Mouse (Mus musculus): ENCODE data around the gene Fbxo24. TPM values are rescaled to one million over a fixed set of nuclear protein-coding genes. Genes with fewer than 3 reads are reported as not detected.

Gene Fbxo24
- total and polyA plus RNA-seq, 2 experiments from 2014 or later: 0.18 to 0.26 TPM

DNA sequence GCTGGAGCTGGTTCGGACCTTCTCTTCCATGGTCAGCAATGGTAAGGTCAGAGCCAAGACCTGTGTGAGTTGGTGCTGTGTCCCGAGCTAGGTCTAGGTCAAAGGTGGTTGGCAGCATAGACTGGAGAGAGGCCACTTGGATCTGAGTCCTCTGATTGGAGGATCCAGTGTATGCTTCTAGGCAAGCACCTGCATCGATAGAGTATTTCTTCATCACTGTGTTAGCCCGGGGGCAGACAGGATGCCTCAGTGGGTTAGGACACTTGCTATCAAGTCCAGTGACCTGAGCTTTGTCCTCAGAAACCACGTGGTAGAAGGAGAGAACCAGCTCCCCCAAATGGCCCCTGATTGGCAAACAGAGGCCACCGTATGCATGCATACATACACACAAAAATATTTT is 48.6 kb downstream of the Fbxo24 start:
- no peak for ATAC-seq
- WGBS: 83% methylated on average over 6 of the region's 6 CpGs

GRCm38 (mm10) chr5:137574470-137574901 is 54.3 kb downstream of the Fbxo24 start:
- no peaks in the 10 kb centered on the region for H3K36me3 ChIP-seq (ENCODE audit: insufficient read depth, low read length)
- no peaks in the 10 kb centered on the region for H3K4me1 ChIP-seq (ENCODE audit: insufficient read depth, low read length)
- H3K9me3 ChIP-seq (ENCODE audit: low read length): no peaks in the 10 kb centered on the region
- peak; percentile 54 for TF ChIP-seq CTCF (IDR thresholded peaks at IDR 0.05; ENCODE audit: low read depth)
- H3K4me3 ChIP-seq (ENCODE audit: low read length): peak overlapping the region; percentile 25
- H3K4me2 ChIP-seq (ENCODE audit: low read depth, low read length): peak overlapping the region; percentile 54
- no peak overlapping the region for H3K9ac ChIP-seq (replicated peaks; ENCODE audit: low read length)
- peak overlapping the region; percentile 32; the same call in 1 of the 2 replicates for H3K27ac ChIP-seq
- peak; percentile 65 for ATAC-seq
- H3K27me3 ChIP-seq (ENCODE audit: insufficient read depth, low read length): no peaks in the 10 kb centered on the region
- 7% methylated on average over 27 of the region's 27 CpGs for WGBS
- DNase-seq (ENCODE audit: low spot score): peak; percentile 61

More for the DNA sequence above, 48.6 kb downstream of the Fbxo24 start:
- no peak for DNase-seq (ENCODE audit: low spot score)
- Histone ChIP-seq H3K4me1 (ENCODE audit: insufficient read depth, low read length) (peaks cover 8% of the 10 kb centered on the region), H3K9me3 (ENCODE audit: low read length) (no peaks in the 10 kb centered on the region), H3K4me2 (ENCODE audit: low read depth, low read length) (no peak overlapping the region), H3K9ac (replicated peaks; ENCODE audit: low read length) (no peak overlapping the region), H3K27ac (no peak overlapping the region), H3K36me3 (ENCODE audit: insufficient read depth, low read length) (no peaks in the 10 kb centered on the region), H3K4me3 (ENCODE audit: low read length) (no peak overlapping the region), H3K27me3 (ENCODE audit: insufficient read depth, low read length) (no peaks in the 10 kb centered on the region)
- no peak for TF ChIP-seq CTCF (IDR thresholded peaks at IDR 0.05; ENCODE audit: low read depth)

- 77% methylated on average over 17 of the region's 17 CpGs for WGBS
- DNase-seq (ENCODE audit: low spot score) (no peak), ATAC-seq (no peak)
- Histone ChIP-seq H3K27me3 (ENCODE audit: insufficient read depth, low read length) (no peaks in the 10 kb centered on the region), H3K9ac (replicated peaks; ENCODE audit: low read length) (no peak overlapping the region), H3K36me3 (ENCODE audit: insufficient read depth, low read length) (no peaks in the 10 kb centered on the region), H3K4me1 (ENCODE audit: insufficient read depth, low read length) (no peaks in the 10 kb centered on the region), H3K9me3 (ENCODE audit: low read length) (no peaks in the 10 kb centered on the region), H3K4me3 (ENCODE audit: low read length) (no peak overlapping the region), H3K4me2 (ENCODE audit: low read depth, low read length) (no peak overlapping the region), H3K27ac (no peak overlapping the region)
- TF ChIP-seq CTCF (IDR thresholded peaks at IDR 0.05; ENCODE audit: low read depth): no peak
These were observed 57.9 kb downstream of the Fbxo24 start for GRCm38 (mm10) chr5:137570691-137571586.

DNA sequence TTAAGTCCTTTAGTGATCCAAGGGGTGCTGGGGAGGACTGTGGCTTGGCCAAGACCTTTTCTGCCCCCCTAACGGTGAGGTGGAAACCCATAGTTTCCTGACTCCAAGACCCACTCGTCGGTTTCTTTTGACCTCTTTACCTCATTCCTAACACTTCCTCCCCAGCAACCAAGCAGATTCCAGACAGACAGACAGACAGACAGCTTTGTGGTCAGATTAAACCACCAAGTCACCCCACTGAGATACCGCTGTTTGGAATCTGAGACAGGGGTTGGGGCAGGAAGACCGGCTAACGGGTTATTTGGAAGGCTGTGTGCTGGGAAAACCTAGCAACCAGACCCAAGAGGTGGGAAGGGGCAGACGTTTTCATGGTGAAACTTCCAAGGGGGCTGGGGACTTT is 58.6 kb downstream of the Fbxo24 start:
- Histone ChIP-seq H3K9me3 (ENCODE audit: low read length) (no peaks in the 10 kb centered on the region), H3K4me2 (ENCODE audit: low read depth, low read length) (no peak overlapping the region), H3K27ac (no peak overlapping the region), H3K36me3 (ENCODE audit: insufficient read depth, low read length) (no peaks in the 10 kb centered on the region), H3K4me3 (ENCODE audit: low read length) (no peak overlapping the region), H3K27me3 (ENCODE audit: insufficient read depth, low read length) (no peaks in the 10 kb centered on the region), H3K4me1 (ENCODE audit: insufficient read depth, low read length) (no peaks in the 10 kb centered on the region), H3K9ac (replicated peaks; ENCODE audit: low read length) (no peak overlapping the region)
- TF ChIP-seq CTCF (IDR thresholded peaks at IDR 0.05; ENCODE audit: low read depth): no peak
- no peak for DNase-seq (ENCODE audit: low spot score)
- no peak for ATAC-seq
- WGBS: 33% methylated on average over 7 of the region's 7 CpGs

GRCm38 (mm10) chr5:137569665-137570064 is 59.1 kb downstream of the Fbxo24 start, which contains the start of gene Tfr2:
Gene Tfr2 (plus strand): TSS chr5:137569840.
- H3K27me3 ChIP-seq (ENCODE audit: insufficient read depth, low read length): no peaks in the 10 kb centered on the region
- WGBS: 32% methylated on average over 9 of the region's 9 CpGs
- H3K36me3 ChIP-seq (ENCODE audit: insufficient read depth, low read length): peaks cover 2% of the 10 kb centered on the region; the same call in 1 of the 2 replicates
- no peak within 1 kb of the TSS for H3K9ac ChIP-seq (replicated peaks; ENCODE audit: low read length)
- no peak for TF ChIP-seq CTCF (IDR thresholded peaks at IDR 0.05; ENCODE audit: low read depth)
- H3K4me1 ChIP-seq (ENCODE audit: insufficient read depth, low read length): no peaks in the 10 kb centered on the region
- ATAC-seq: no peak
- H3K27ac ChIP-seq: no peak within 1 kb of the TSS
- H3K9me3 ChIP-seq (ENCODE audit: low read length): no peaks in the 10 kb centered on the region
- no peak within 1 kb of the TSS for H3K4me3 ChIP-seq (ENCODE audit: low read length)
- H3K4me2 ChIP-seq (ENCODE audit: low read depth, low read length): no peak within 1 kb of the TSS
- no peak for DNase-seq (ENCODE audit: low spot score)

- Histone ChIP-seq H3K4me2 (ENCODE audit: low read depth, low read length) (no peak overlapping the region), H3K9ac (replicated peaks; ENCODE audit: low read length) (no peak overlapping the region), H3K4me1 (ENCODE audit: insufficient read depth, low read length) (no peaks in the 10 kb centered on the region), H3K4me3 (ENCODE audit: low read length) (no peak overlapping the region), H3K27me3 (ENCODE audit: insufficient read depth, low read length) (no peaks in the 10 kb centered on the region), H3K36me3 (ENCODE audit: insufficient read depth, low read length) (peaks cover 7% of the 10 kb centered on the region; the same call in 1 of the 2 replicates), H3K9me3 (ENCODE audit: low read length) (no peaks in the 10 kb centered on the region), H3K27ac (no peak overlapping the region)
- TF ChIP-seq CTCF (IDR thresholded peaks at IDR 0.05; ENCODE audit: low read depth): no peak
- WGBS: 78% methylated on average over 12 of the region's 12 CpGs
- DNase-seq (ENCODE audit: low spot score) (no peak), ATAC-seq (no peak)
These were observed 59.8 kb downstream of the Fbxo24 start for GRCm38 (mm10) chr5:137569031-137569430.

Data from hindbrain, postnatal 0 days (tissue).